ENCODE assay signal across 8 mouse cellular contexts in the genomic region with DNA sequence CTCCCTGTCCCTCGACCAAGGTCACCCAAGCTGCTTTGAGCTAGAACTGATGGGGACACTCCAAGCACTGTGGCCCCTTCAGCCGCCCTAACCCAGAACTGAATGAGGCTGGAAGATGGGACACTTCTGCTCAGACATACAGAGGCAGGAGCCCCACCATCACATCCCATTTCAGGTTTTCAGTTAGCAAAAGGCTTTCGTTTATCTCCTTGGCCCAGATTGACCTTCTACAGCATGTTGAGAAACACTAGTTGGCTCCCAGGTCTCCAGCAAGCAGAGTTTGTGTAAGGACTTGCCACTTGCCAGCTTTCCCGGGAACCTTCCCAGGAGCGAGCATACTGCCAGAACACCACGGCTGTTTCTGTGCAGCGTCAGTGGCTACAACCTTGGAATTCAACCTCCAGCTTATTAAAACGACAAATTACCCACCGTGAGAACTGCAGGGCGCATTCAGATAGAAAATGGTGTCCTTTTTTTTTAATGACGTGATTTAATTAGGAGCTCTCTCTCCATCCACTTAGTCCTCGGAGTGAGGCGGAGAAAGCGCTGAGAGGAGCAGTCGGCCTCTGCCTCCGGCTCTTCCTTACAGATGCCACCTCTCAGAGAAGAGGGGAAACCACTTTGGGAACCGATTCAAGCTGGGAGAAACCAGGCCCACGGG. TPM values are rescaled to one million over a fixed set of nuclear protein-coding genes. Genes with fewer than 3 reads are reported as not detected.
A peak's percentile ranks its signal among the peaks of the same experiment; 100 is the strongest.
DNase-seq lines count a peak whose midpoint lies in the region; ATAC-seq lines count a peak whose summit lies in the region.
"Had no signal": no experiment of that assay in that cellular context is flagged by ENCODE, and none has a peak within 500 bp of the region (broad histone marks: within the 10 kb centered on the region; RNA-seq: fewer than 3 reads in every experiment).

No protein-coding gene starts in this region.

- no peaks in the 10 kb centered on the region for H3K36me3 ChIP-seq in midbrain, embryonic 16.5 days (ENCODE audit: control insufficient read depth, insufficient read depth, low read length)
- H3K36me3 ChIP-seq: liver, embryonic 13.5 days had no signal

- peak overlapping the region; percentile 53 for H3K27ac ChIP-seq in midbrain, embryonic 16.5 days (ENCODE audit: low read length)
- H3K27ac ChIP-seq: liver, embryonic 13.5 days had no signal

- H3K4me3 ChIP-seq in midbrain, embryonic 16.5 days (ENCODE audit: low read depth, low read length): no peak overlapping the region
- H3K4me3 ChIP-seq: liver, embryonic 13.5 days had no signal

- 0 out of 2 replicates have a peak overlapping the region, but pooled peaks have one; percentile 30 for H3K9ac ChIP-seq in midbrain, embryonic 16.5 days (ENCODE audit: low read depth, low read length)
- H3K9ac ChIP-seq: liver, embryonic 13.5 days had no signal

- intact Hi-C loops in heart, postnatal 14 days (cut with DNase I): no loop called here

- H3K27me3 ChIP-seq in midbrain, embryonic 16.5 days (ENCODE audit: control insufficient read depth, insufficient read depth, low read depth, low read length): no peaks in the 10 kb centered on the region
- H3K27me3 ChIP-seq: liver, embryonic 13.5 days had no signal

- no peak overlapping the region for H3K4me2 ChIP-seq in midbrain, embryonic 16.5 days (ENCODE audit: low read length)
- H3K4me2 ChIP-seq: liver, embryonic 13.5 days had no signal

- peak; percentile 38 for DNase-seq in urinary bladder, postnatal 14 days (ENCODE audit: low spot score)
- DNase-seq in urinary bladder, postnatal 10 days (ENCODE audit: low spot score): no peak
- peak; percentile 74 to 78 for DNase-seq in heart, postnatal 14 days
- DNase-seq in embryo, embryonic 11 days: no peak
- no peak for DNase-seq in thymus, postnatal 4 days
- DNase-seq: liver, embryonic 13.5 days had no signal

- 56% methylated on average over 18 of the region's 18 CpGs for WGBS in midbrain, embryonic 16.5 days

- ATAC-seq in erythroid progenitor cell, adult 5-6 weeks (replicated peaks; ENCODE audit: low FRiP score, poor library complexity, severe bottlenecking): 0 out of 2 replicates have a peak, but pooled peaks have one; percentile 31
- ATAC-seq in midbrain, embryonic 16.5 days: peak; percentile 51; the same call in 1 of the 2 replicates

- H3K9me3 ChIP-seq in midbrain, embryonic 16.5 days (replicated peaks; ENCODE audit: control insufficient read depth, low read length, poor library complexity, severe bottlenecking): no peaks in the 10 kb centered on the region
- H3K9me3 ChIP-seq: liver, embryonic 13.5 days had no signal

- H3K4me1 ChIP-seq in midbrain, embryonic 16.5 days (ENCODE audit: control insufficient read depth, insufficient read depth, low read length): peaks cover 11% of the 10 kb centered on the region; the same call in 1 of the 2 replicates
- H3K4me1 ChIP-seq: liver, embryonic 13.5 days had no signal

RNA-seq across cellular contexts. Expression of a gene that starts 39.7 kb away (rescaled TPM):
- total RNA-seq in erythroid progenitor cell, adult 5-6 weeks (2015; ENCODE audit: low replicate concordance): 3.4 and 19.1 TPM in 2 replicates
- 1.4 and 1.5 TPM in 2 replicates for total RNA-seq in erythroid progenitor cell, adult 5-6 weeks (2017; ENCODE audit: low replicate concordance)
- total RNA-seq in heart, postnatal 14 days (2021): 10 to 100 TPM in 1 of 2 experiments, 1 to 10 TPM in 1; 9.7 to 10.1 TPM
- 8.9 and 9.7 TPM in 2 replicates for polyA plus RNA-seq in midbrain, embryonic 16.5 days (2015; fragmentation: Nextera tagmentation; extraction: Ambion mirVana)

RNA-seq across cellular contexts. Expression of a gene that starts 54.8 kb away (rescaled TPM):
- total RNA-seq in erythroid progenitor cell, adult 5-6 weeks (2015; ENCODE audit: low replicate concordance): 7.6 and 13.0 TPM in 2 replicates
- total RNA-seq in erythroid progenitor cell, adult 5-6 weeks (2017; ENCODE audit: low replicate concordance): 5.4 and 8.8 TPM in 2 replicates
- total RNA-seq in heart, postnatal 14 days (2021): under 1 TPM; 0.14 to 0.22 TPM
- polyA plus RNA-seq in midbrain, embryonic 16.5 days (2015; fragmentation: Nextera tagmentation; extraction: Ambion mirVana): 6.9 and 8.2 TPM in 2 replicates

Comparison
In these comparisons a context has a peak if more than half of its experiments do, and no peak if none do; other contexts are left out.
1. DNase-seq: peak in urinary bladder, postnatal 14 days (single experiment) and heart, postnatal 14 days (2 of 2); none in urinary bladder, postnatal 10 days (single experiment), embryo, embryonic 11 days (single experiment) and thymus, postnatal 4 days (single experiment).
2. RNA of a gene that starts 54.8 kb away (total RNA-seq): 5.4 to 13.0 TPM in erythroid progenitor cell, adult 5-6 weeks; 0.14 to 0.22 TPM in heart, postnatal 14 days; every median in the first group is over 4 times any median in the second.